Mouse (Mus musculus) liver, embryonic 14.5 days (tissue): Measurements from ENCODE around the gene Ano4. TPM values are rescaled to one million over a fixed set of nuclear protein-coding genes. Genes with fewer than 3 reads are reported as not detected.

Experiments used
- ATAC-seq: fragments of 200-750 bp; cut with Nextera tagmentation; 2 replicates; pipeline ENCODE4 v1.8.0; 2017; ENCODE audit warnings: moderate number of reproducible peaks, mild to moderate bottlenecking, moderate library complexity; ENCODE audit not compliant: insufficient read depth
- DNase-seq, 3 experiments: peaks; one replicate each; pipeline ENCODE4 v3.0.0-alpha.2; 2012 to 2013; ENCODE audit warnings: low read depth in 3 of 3, low spot score in 3 of 3
- H3K27ac ChIP-seq: fragments of 300-500 bp; sonication (generic); 2 replicates; pipeline ENCODE4 v1.5.1; 2014; ENCODE audit warnings: moderate library complexity, mild to moderate bottlenecking, control low read depth, inconsistent platforms
- H3K27me3 ChIP-seq: fragments of 300-500 bp; sonication (generic); 2 replicates; pipeline ENCODE4 v1.6.1; 2014; ENCODE audit warnings: mild to moderate bottlenecking, low read length, moderate library complexity; ENCODE audit not compliant: control insufficient read depth, insufficient read depth
- H3K36me3 ChIP-seq: fragments of 300-500 bp; sonication (generic); replicated peaks from 2 replicates; pipeline ENCODE4 v1.6.1; 2014; ENCODE audit warnings: low read depth; ENCODE audit not compliant: control insufficient read depth, insufficient read depth
- H3K4me1 ChIP-seq, 2 experiments: fragments of 200-500 bp in 1 of 2; fragments of 300-500 bp in 1 of 2; sonication (generic) in 1 of 2; replicated peaks; 2 replicates each; pipeline ENCODE4 v1.6.1; 2012 to 2014; ENCODE audit warnings: antibody characterized with exemption in 1 of 2, inconsistent platforms in 1 of 2, low read length in 1 of 2; ENCODE audit not compliant: control insufficient read depth in 2 of 2, insufficient read depth in 2 of 2
- H3K4me2 ChIP-seq: fragments of 300-500 bp; sonication (generic); 2 replicates; pipeline ENCODE4 v1.6.1; 2014; ENCODE audit warnings: low read depth, mild to moderate bottlenecking, control low read depth, moderate library complexity
- H3K4me3 ChIP-seq, 2 experiments: fragments of 200-500 bp in 1 of 2; fragments of 300-500 bp in 1 of 2; sonication (generic) in 1 of 2; 2 replicates each; pipeline ENCODE4 v1.5.1; 2012 to 2014; ENCODE audit warnings: low read depth in 2 of 2, low read length in 2 of 2, mild to moderate bottlenecking in 2 of 2, control low read depth in 1 of 2, inconsistent platforms in 1 of 2, moderate library complexity in 1 of 2; ENCODE audit not compliant: insufficient read depth in 1 of 2
- H3K9ac ChIP-seq: fragments of 300-500 bp; sonication (generic); replicated peaks from 2 replicates; pipeline ENCODE4 v1.6.1; 2014; ENCODE audit warnings: mild to moderate bottlenecking, control low read depth, moderate library complexity
- H3K9me3 ChIP-seq: fragments of 300-500 bp; sonication (generic); 2 replicates; pipeline ENCODE4 v1.6.1; 2016; ENCODE audit warnings: low read length, mixed read lengths; ENCODE audit not compliant: control insufficient read depth
- CTCF ChIP-seq: IDR thresholded peaks from 2 replicates; pipeline ENCODE4 v1.5.1; 2016; ENCODE audit warnings: antibody characterized with exemption, low read depth, control low read depth
- EP300 ChIP-seq: IDR thresholded peaks from 2 replicates; pipeline ENCODE4 v1.6.1; 2016; ENCODE audit warnings: antibody characterized with exemption, low read depth
- WGBS: fragments of 180-500 bp; shearing (Covaris S2); extraction: QIAGEN DNeasy Blood & Tissue Kit; methylation state at CpG from one replicate; pipeline ENCODE4 v1.1.7; 2014; ENCODE audit not compliant: insufficient replicate concordance; 5-methylcytosine and 5-hydroxymethylcytosine counted together
- polyA plus RNA-seq, 2 experiments: library from polyadenylated mRNA; depleted of rRNA in 1 of 2; stranded (reverse) in 1 of 2; unstranded in 1 of 2; fragments of >200 nt; fragmentation: Nextera tagmentation in 1 of 2; extraction: Ambion mirVana in 1 of 2; gene quantifications; 2 replicates each; pipeline versions ENCODE4 v1.2.1 to v1.2.3; 2012 to 2014

Gene Ano4
- polyA plus RNA-seq, 2 experiments: 0.03 to 0.08 TPM

DNA sequence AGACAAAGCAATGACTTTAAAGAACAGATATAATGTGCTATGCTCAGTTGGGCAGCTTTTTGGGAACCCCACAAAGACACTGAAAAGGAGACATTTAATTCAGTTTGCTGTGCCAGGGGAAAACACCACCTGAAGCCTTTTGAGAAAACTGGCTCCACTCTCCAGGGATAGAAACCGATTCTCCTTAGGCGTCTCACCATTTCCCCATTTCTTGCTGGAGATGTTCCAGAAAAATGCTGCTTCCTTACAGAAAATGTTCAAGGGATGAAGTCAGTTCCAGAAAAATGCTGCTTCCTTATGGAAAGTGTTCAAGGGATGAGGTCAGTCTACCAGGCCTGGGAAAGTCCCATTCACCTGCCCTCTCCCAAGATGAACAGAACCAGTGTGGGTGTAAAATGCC lies 233.1 kb downstream of the Ano4 start:
- no peak overlapping the region for H3K4me2 ChIP-seq
- no peak overlapping the region for H3K27ac ChIP-seq
- H3K9me3 ChIP-seq: no peaks in the 10 kb centered on the region
- H3K36me3 ChIP-seq: no peaks in the 10 kb centered on the region
- no peak for ATAC-seq
- TF ChIP-seq CTCF (no peak), EP300 (no peak)
- H3K27me3 ChIP-seq: no peaks in the 10 kb centered on the region
- H3K9ac ChIP-seq: no peak overlapping the region
- DNase-seq: no peak
- 65% methylated on average over 2 of the region's 2 CpGs for WGBS
- no peaks in the 10 kb centered on the region for H3K4me1 ChIP-seq
- H3K4me3 ChIP-seq: no peak overlapping the region

DNA sequence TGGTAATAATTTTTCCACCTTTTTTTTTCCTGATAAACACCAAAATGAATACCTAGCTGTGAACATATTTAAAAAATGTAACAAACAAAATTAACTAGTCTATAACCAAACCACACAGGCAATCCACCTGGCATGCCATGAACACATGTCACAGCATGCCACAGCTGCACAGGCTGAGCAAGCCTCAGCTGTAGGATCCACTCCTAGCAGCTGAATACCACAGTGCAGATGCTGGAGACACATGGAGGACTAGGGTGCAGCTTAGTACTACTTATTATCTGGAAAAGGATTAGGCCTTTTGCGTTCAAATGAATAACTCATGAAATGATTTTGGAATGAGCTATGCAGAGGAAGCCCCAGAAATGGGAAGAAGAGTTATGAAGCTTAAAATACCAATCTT lies 233.6 kb downstream of the Ano4 start:
- Histone ChIP-seq H3K9me3 (no peaks in the 10 kb centered on the region), H3K4me1 (no peaks in the 10 kb centered on the region), H3K4me3 (no peak overlapping the region), H3K36me3 (no peaks in the 10 kb centered on the region), H3K9ac (no peak overlapping the region), H3K27ac (no peak overlapping the region), H3K4me2 (no peak overlapping the region), H3K27me3 (no peaks in the 10 kb centered on the region)
- TF ChIP-seq EP300: no peak
- TF ChIP-seq CTCF: no peak
- DNase-seq: no peak
- WGBS: 61% methylated on average over 1 of the region's 1 CpGs
- no peak for ATAC-seq

DNA sequence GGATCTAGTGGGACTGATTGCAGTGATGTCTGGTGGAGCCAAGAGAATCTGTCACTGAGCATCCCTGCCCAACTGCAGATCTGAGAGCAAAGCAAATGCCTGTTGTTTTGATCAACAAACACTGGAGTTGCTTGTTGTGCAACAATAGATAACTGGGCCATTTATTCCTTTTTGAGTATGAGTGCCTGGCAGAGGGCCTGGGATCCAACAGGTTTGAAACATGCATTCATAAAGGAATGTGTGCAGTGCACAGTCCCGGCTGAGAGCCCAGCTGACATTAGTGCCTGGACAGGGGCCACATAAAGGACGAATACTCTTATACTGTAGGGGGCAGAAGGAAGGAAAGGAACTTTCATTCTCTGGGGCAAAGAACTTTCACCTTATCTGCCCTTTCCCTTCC lies 241.0 kb downstream of the Ano4 start:
- Histone ChIP-seq H3K9ac (no peak overlapping the region), H3K9me3 (no peaks in the 10 kb centered on the region)

DNA sequence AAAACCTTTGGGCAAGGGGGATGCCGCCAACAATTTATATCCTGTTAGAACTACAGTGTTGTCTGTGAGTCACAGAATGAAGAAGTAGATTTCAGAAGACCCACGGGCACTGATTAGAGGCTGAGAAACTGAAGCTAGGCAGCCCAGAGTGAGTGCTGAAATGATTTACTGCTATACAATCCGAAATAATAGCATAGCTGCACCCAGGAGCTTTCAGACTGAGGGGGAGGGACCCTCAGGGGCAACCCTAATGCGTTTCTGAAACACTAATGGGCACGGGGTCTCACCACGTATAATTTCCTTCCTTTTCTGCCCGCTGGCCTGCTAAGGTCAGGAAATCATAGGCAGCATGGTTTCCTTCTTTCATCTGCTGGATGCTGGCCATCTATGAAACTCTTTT lies 242.5 kb downstream of the Ano4 start:
- 37% methylated on average over 7 of the region's 7 CpGs for WGBS
- no peak overlapping the region for H3K4me3 ChIP-seq
- H3K4me2 ChIP-seq: no peak overlapping the region
- H3K9ac ChIP-seq: no peak overlapping the region
- TF ChIP-seq EP300: no peak
- TF ChIP-seq CTCF: no peak
- DNase-seq (no peak), ATAC-seq (no peak)
- no peaks in the 10 kb centered on the region for H3K4me1 ChIP-seq
- no peaks in the 10 kb centered on the region for H3K36me3 ChIP-seq
- no peaks in the 10 kb centered on the region for H3K9me3 ChIP-seq
- H3K27ac ChIP-seq: no peak overlapping the region
- H3K27me3 ChIP-seq: no peaks in the 10 kb centered on the region

More for the DNA sequence above, 241.0 kb downstream of the Ano4 start:
- Histone ChIP-seq H3K27me3 (no peaks in the 10 kb centered on the region), H3K36me3 (no peaks in the 10 kb centered on the region), H3K4me1 (no peaks in the 10 kb centered on the region), H3K4me3 (no peak overlapping the region), H3K27ac (no peak overlapping the region), H3K4me2 (no peak overlapping the region)
- 50% methylated on average over 2 of the region's 2 CpGs for WGBS
- TF ChIP-seq EP300 (no peak), CTCF (no peak)
- DNase-seq: no peak
- no peak for ATAC-seq

DNA sequence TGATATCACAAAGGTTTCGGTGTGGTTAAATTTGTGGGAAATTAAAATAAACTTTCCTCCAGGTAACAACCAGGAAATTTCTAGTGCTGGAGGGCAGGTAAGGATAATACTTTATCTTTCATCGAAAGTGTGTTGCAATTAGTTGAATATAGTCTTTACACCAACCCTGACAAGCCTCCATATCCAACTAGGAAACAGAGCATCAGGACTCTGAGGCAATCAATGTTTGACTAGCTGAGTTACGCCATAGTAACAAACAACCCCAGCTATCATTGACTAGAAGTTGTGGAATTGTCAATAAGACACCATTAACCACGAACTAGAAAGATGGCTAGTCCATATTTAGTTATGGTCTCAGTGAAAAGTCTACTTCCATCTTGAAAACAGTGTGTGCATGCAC lies 246.4 kb downstream of the Ano4 start:
- WGBS: 51% methylated on average over 4 of the region's 4 CpGs

More for the DNA sequence above, 246.4 kb downstream of the Ano4 start:
- H3K9ac ChIP-seq: no peak overlapping the region
- no peak overlapping the region for H3K4me3 ChIP-seq
- no peaks in the 10 kb centered on the region for H3K36me3 ChIP-seq
- H3K4me2 ChIP-seq: no peak overlapping the region
- H3K27me3 ChIP-seq: no peaks in the 10 kb centered on the region
- TF ChIP-seq EP300 (no peak), CTCF (no peak)
- H3K27ac ChIP-seq: no peak overlapping the region
- peaks cover 0 to 2% of the 10 kb centered on the region in 2 experiments; a peak in 2 of 4 replicates for H3K4me1 ChIP-seq
- ATAC-seq (no peak), DNase-seq (no peak)
- H3K9me3 ChIP-seq: no peaks in the 10 kb centered on the region
